Mouse (Mus musculus): ENCODE results near the gene Lpar3.
A peak's percentile ranks its signal among the peaks of the same experiment; 100 is the strongest.
"Not testable (repeated sequence)": the region's sequence is repeated elsewhere in the genome, so short reads cannot be mapped to it uniquely, and the experiment has no call there.

Lpar3 gene

GRCm38 (mm10) chr3:146220776-146221486 lies at the start of gene Lpar3:
Gene Lpar3, plus strand, starts transcription at chr3:146220963.
- DNase-seq: peak; percentile 60

GRCm38 (mm10) chr3:146173030-146173429 lies 47.7 kb upstream of the Lpar3 start:
- no peak for DNase-seq

- DNase-seq: no peak
Observed at GRCm38 (mm10) chr3:146174215-146174614, 46.5 kb upstream of the Lpar3 start.

GRCm38 (mm10) chr3:146177295-146177694 lies 43.5 kb upstream of the Lpar3 start:
- no peak for DNase-seq

- peak; percentile 78 for DNase-seq
Observed at GRCm38 (mm10) chr3:146177748-146178582, 42.8 kb upstream of the Lpar3 start.

- peak; percentile 13 for DNase-seq
Observed at GRCm38 (mm10) chr3:146180341-146180740, 40.4 kb upstream of the Lpar3 start.

- peak; percentile 62 for DNase-seq
Observed at GRCm38 (mm10) chr3:146180986-146181385, 39.8 kb upstream of the Lpar3 start.

GRCm38 (mm10) chr3:146184992-146185657 lies 35.6 kb upstream of the Lpar3 start:
- DNase-seq: peak; percentile 35

GRCm38 (mm10) chr3:146186033-146186432 lies 34.7 kb upstream of the Lpar3 start:
- DNase-seq: no peak

- DNase-seq: no peak
Observed at GRCm38 (mm10) chr3:146189933-146190332, 30.8 kb upstream of the Lpar3 start.

GRCm38 (mm10) chr3:146192507-146192906 lies 28.3 kb upstream of the Lpar3 start:
- no peak for DNase-seq

GRCm38 (mm10) chr3:146195153-146195552 lies 25.6 kb upstream of the Lpar3 start:
- DNase-seq: no peak

GRCm38 (mm10) chr3:146196301-146196700 lies 24.5 kb upstream of the Lpar3 start:
- DNase-seq: no peak

GRCm38 (mm10) chr3:146196780-146197743 lies 23.7 kb upstream of the Lpar3 start:
- DNase-seq: no peak

GRCm38 (mm10) chr3:146197785-146198184 lies 23.0 kb upstream of the Lpar3 start:
- no peak for DNase-seq

GRCm38 (mm10) chr3:146198803-146199481 lies 21.8 kb upstream of the Lpar3 start:
- DNase-seq: no peak

GRCm38 (mm10) chr3:146199486-146199885 lies 21.3 kb upstream of the Lpar3 start:
- DNase-seq: no peak

GRCm38 (mm10) chr3:146204375-146204774 lies 16.4 kb upstream of the Lpar3 start:
- DNase-seq: no peak

- no peak for DNase-seq
Observed at GRCm38 (mm10) chr3:146205305-146205704, 15.5 kb upstream of the Lpar3 start.

GRCm38 (mm10) chr3:146206635-146207034 lies 14.1 kb upstream of the Lpar3 start:
- DNase-seq: no peak

GRCm38 (mm10) chr3:146207440-146207839 lies 13.3 kb upstream of the Lpar3 start:
- no peak for DNase-seq

GRCm38 (mm10) chr3:146209759-146210158 lies 11.0 kb upstream of the Lpar3 start:
- not testable (repeated sequence) for DNase-seq

Measured in liver (tissue).